Mouse (Mus musculus) A20 (cell line): ENCODE data around the gene Stox1.

Experiments used
- DNase-seq: peaks from one replicate; pipeline ENCODE4 v3.0.0-alpha.2; 2011; ENCODE audit warnings: low read depth, low spot score

Stox1 gene

GRCm38 (mm10) chr10:62668043-62668442 lies 57.9 kb downstream of the Stox1 start:
- no peak for DNase-seq

GRCm38 (mm10) chr10:62664963-62665590 lies 60.9 kb downstream of the Stox1 start:
- DNase-seq, result no peak

GRCm38 (mm10) chr10:62664171-62664570 lies 61.8 kb downstream of the Stox1 start:
- no peak for DNase-seq

GRCm38 (mm10) chr10:62656711-62657110 lies 69.2 kb downstream of the Stox1 start:
- DNase-seq, result no peak

GRCm38 (mm10) chr10:62651961-62652360 lies 74.0 kb downstream of the Stox1 start:
- no peak for DNase-seq

GRCm38 (mm10) chr10:62650881-62651810 lies 74.8 kb downstream of the Stox1 start, which contains the start of gene Ddx50:
Gene Ddx50 (minus strand): TSS chr10:62651218.
- peak; percentile 100 for DNase-seq

GRCm38 (mm10) chr10:62650358-62650782 lies 75.6 kb downstream of the Stox1 start:
- no peak for DNase-seq
